Mouse (Mus musculus): ENCODE measurements around the gene Taf1b. TPM values are rescaled to one million over a fixed set of nuclear protein-coding genes. Genes with fewer than 3 reads are reported as not detected.

The Taf1b gene
- total RNA-seq, 2 experiments from 2014 or later, result 34.1 to 56.8 TPM

DNA sequence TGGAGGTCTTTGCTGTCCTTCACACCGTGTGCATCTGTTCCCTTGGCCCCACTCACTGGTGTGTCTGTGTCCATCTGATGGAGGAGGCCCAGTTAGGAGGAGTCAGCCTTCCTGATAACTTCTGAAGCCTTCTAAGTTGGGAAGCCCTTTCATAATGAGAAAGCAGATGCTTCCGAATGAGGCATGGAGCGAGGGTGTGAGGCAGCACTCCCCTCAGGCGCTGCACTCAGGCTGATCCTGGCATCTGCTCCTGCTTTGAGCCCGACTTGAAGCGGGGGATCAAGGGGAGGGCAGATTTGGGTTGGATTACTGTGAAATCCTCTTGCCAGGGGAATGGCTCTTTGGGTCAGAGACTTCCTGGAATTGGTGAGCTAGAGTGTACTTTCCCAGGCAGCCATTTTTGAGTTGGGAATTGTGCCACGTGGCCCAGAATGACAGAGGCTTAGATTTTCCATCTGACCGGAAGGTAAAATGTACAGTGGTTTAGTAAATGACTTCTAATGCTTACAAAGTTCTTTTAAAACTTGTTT, 101.3 kb downstream of the Taf1b start:
- ATAC-seq (replicated peaks; ENCODE audit: poor library complexity), result no peak

DNA sequence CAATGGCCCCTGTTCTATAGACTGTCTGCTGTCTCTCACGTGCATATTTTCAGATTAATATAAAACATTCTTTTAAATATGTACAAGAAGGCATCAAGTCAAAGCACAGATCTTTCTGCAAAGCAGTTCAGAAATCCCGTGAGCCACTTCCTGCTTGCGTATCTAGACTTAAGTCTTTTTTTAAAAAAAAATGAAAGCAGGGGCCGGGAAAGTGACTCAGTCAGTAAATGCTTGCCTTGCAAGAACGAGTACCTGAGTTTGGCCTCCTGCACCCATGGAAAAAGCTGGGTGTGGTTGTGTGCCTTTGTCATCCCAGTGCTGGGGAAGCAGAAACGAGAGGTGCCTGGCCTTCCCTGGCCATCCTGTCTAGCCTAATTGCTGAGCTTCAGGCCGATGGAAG, 101.9 kb downstream of the Taf1b start:
- no peak for ATAC-seq (replicated peaks; ENCODE audit: poor library complexity)

DNA sequence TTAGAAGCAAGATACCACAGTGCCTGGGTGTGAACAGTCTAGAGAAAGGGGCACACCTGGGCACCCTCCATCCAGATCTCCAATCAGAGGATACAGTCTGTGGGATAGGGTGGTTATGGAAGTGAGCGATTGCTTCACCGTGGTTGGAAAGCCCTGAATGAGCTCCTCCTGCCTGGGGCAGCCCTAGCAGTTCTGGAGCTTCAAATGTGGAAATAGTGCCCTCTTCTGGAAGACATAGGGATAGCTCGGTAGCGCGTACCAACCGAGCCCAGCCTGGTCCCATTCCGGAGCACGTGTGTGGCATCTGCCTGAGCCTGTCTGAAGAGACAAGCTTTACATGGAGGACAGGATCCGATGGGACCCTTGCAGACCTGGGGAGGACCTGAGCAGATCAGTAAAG, 102.6 kb downstream of the Taf1b start:
- peak; percentile 99 for ATAC-seq (replicated peaks; ENCODE audit: poor library complexity)

DNA sequence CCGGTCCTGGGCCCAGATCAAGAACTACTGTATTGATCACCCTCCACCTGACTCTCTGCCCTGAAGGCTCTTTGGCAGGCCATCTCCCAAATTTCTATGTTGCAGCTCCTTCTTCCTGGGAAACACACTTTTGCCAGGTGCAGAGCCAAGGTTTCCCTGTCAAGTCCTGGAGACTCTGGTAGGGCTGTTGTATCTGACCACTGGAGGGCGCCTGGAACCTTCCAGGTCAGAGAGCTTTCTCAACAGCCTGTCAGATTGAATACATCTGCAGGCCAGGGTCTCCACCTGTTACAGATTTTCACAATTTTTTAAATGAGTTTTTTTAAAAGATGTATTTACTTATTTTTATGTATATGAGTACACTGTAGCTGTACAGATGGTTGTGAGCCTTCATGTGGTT, 105.1 kb downstream of the Taf1b start:
- ATAC-seq (replicated peaks; ENCODE audit: poor library complexity), result peak; percentile 72

DNA sequence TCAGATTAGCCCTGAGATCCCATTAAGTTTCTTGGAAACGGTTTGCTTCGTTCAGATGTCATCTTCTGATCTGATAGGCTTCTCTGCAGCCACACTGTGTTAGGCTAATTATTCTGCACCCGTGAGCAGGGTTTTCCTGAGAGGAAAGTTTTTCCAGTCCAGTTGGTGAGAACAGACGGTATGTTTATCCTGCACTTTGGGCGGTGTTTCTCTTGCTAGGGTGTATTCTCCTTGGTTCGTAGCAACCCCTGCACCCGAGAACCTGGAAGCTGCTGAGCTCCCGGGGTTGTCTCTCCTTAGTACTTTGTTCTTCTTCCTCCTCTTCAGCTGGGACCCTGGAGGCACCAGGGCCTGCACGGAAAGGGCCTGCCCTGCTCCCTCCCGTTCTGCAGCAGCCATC, 108.0 kb downstream of the Taf1b start:
- no peak for ATAC-seq (replicated peaks; ENCODE audit: poor library complexity)

Other genes with a start within 250 kb of the Taf1b start
- 0.22 and 0.49 TPM in 2 replicates for gene Grhl1, start 73.9 kb downstream of the Taf1b start, total RNA-seq (2015)
- gene Grhl1, start 73.9 kb downstream of the Taf1b start, total RNA-seq (2017), result 0.20 and 0.42 TPM in 2 replicates
- gene Klf11, start 152.9 kb downstream of the Taf1b start, total RNA-seq (2015), result 7.4 and 9.1 TPM in 2 replicates
- 6.6 and 7.8 TPM in 2 replicates for gene Klf11, start 152.9 kb downstream of the Taf1b start, total RNA-seq (2017)
- gene Cys1, start 183.5 kb downstream of the Taf1b start, total RNA-seq (2015), result not detected in 2 replicates
- gene Cys1, start 183.5 kb downstream of the Taf1b start, total RNA-seq (2017), result not detected in 2 replicates
- gene Rrm2, start 209.9 kb downstream of the Taf1b start, total RNA-seq (2015), result 176 and 181 TPM in 2 replicates
- 149 and 153 TPM in 2 replicates for gene Rrm2, start 209.9 kb downstream of the Taf1b start, total RNA-seq (2017)

Data from megakaryocyte progenitor cell, adult 5-6 weeks (primary cell).